Mouse (Mus musculus) C2C12 (cell line): ENCODE measurements around the gene Nyx. TPM values are rescaled to one million over a fixed set of nuclear protein-coding genes. Genes with fewer than 3 reads are reported as not detected.

ENCODE experiments used
- H3K27me3 ChIP-seq: one replicate; pipeline ENCODE4 v1.6.1; 2011; ENCODE audit not compliant: control insufficient read depth, insufficient read depth, insufficient read length
- H3K36me3 ChIP-seq: one replicate; pipeline ENCODE4 v1.6.1; 2011; ENCODE audit not compliant: control insufficient read depth, insufficient read depth
- H3K4me3 ChIP-seq: one replicate; pipeline ENCODE4 v1.5.1; 2011; ENCODE audit warnings: mild to moderate bottlenecking, control low read depth; ENCODE audit not compliant: poor library complexity, insufficient read depth, severe bottlenecking
- H3K79me2 ChIP-seq: one replicate; pipeline ENCODE4 v1.6.1; 2011; ENCODE audit not compliant: control insufficient read depth, insufficient read depth
- H3K79me3 ChIP-seq: one replicate; pipeline ENCODE4 v1.6.1; 2011; ENCODE audit warnings: low read depth, control low read depth
- H3ac ChIP-seq: one replicate; pipeline ENCODE3; 2011; ENCODE audit warnings: low read depth; ENCODE audit not compliant: control insufficient read depth, insufficient read length
- CEBPB ChIP-seq: IDR thresholded peaks from one replicate; pipeline ENCODE4 v1.6.1; 2011; ENCODE audit warnings: low read depth, mild to moderate bottlenecking, control low read depth, moderate library complexity
- CTCF ChIP-seq: IDR thresholded peaks from one replicate; pipeline ENCODE4 v1.5.1; 2011; ENCODE audit not compliant: control insufficient read depth, insufficient read depth, insufficient read length
- FOSL1 ChIP-seq: IDR thresholded peaks from one replicate; pipeline ENCODE4 v1.8.0; 2011; ENCODE audit warnings: mild to moderate bottlenecking, low read length; ENCODE audit not compliant: poor library complexity, insufficient read depth, severe bottlenecking
- MAX ChIP-seq: IDR thresholded peaks from one replicate; pipeline ENCODE4 v1.6.1; 2011; ENCODE audit warnings: mild to moderate bottlenecking, control low read depth
- MYOD1 ChIP-seq: IDR thresholded peaks from one replicate; pipeline ENCODE4 v1.6.1; 2011; ENCODE audit warnings: low read depth; ENCODE audit not compliant: control insufficient read depth, insufficient read length
- MYOG ChIP-seq: IDR thresholded peaks from one replicate; pipeline ENCODE4 v1.6.1; 2011; ENCODE audit not compliant: control insufficient read depth, insufficient read length; ENCODE audit errors: extremely low read depth
- USF1 ChIP-seq: IDR thresholded peaks from one replicate; pipeline ENCODE4 v1.6.1; 2011; ENCODE audit warnings: low read depth, mild to moderate bottlenecking, control low read depth, moderate library complexity
- polyA plus RNA-seq: library from polyadenylated mRNA; unstranded; fragments of >200 nt; fragmentation: generic; extraction: Trizol; gene quantifications from one replicate; pipeline ENCODE4 v1.2.1, GENCODE M21; 2012; ENCODE audit warnings: missing spikeins

Nyx gene
- polyA plus RNA-seq, 1 experiment: 0.01 TPM

- Histone ChIP-seq H3K27me3 (no peaks in the 10 kb centered on the region), H3ac (no peak overlapping the region), H3K79me3 (no peaks in the 10 kb centered on the region), H3K36me3 (no peaks in the 10 kb centered on the region), H3K4me3 (no peak overlapping the region), H3K79me2 (no peaks in the 10 kb centered on the region)
- TF ChIP-seq MYOG: no peak
- TF ChIP-seq MAX: no peak
- no peak for TF ChIP-seq CTCF
- no peak for TF ChIP-seq MYOD1
- no peak for TF ChIP-seq USF1
- no peak for TF ChIP-seq CEBPB
- TF ChIP-seq FOSL1: no peak
Observed at GRCm38 (mm10) chrX:13482576-13482975, 16.7 kb downstream of the Nyx start.

DNA sequence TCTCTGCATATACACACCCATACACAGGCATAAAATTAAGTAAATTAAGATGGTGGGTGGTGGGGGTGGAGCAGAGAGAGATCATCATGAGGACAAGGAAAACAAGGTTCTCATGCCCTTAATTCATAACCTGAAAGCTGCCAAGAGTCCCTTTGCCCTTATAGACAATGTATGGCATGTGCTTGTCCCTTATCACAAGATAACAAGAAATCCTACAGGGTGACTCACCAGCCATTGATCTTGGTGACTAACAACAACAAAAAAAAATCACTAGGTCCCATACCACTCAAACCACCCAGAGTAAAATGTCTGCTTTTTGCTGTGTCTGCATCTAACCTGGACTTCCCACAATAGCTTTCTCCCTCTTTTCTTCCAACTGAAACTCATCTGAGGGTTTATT lies 18.5 kb downstream of the Nyx start:
- Histone ChIP-seq H3K4me3 (no peak overlapping the region), H3K36me3 (no peaks in the 10 kb centered on the region), H3K79me2 (no peaks in the 10 kb centered on the region), H3K27me3 (no peaks in the 10 kb centered on the region), H3ac (no peak overlapping the region), H3K79me3 (no peaks in the 10 kb centered on the region)
- TF ChIP-seq MAX (no peak), CEBPB (no peak), FOSL1 (no peak), MYOD1 (no peak), MYOG (no peak), CTCF (no peak), USF1 (no peak)

GRCm38 (mm10) chrX:13489001-13489400 lies 23.1 kb downstream of the Nyx start:
- no peak overlapping the region for H3ac ChIP-seq
- no peaks in the 10 kb centered on the region for H3K79me3 ChIP-seq
- no peaks in the 10 kb centered on the region for H3K79me2 ChIP-seq
- H3K4me3 ChIP-seq: no peak overlapping the region
- TF ChIP-seq FOSL1 (no peak), USF1 (no peak), CEBPB (no peak), MYOD1 (no peak), MAX (no peak), MYOG (no peak), CTCF (no peak)
- H3K27me3 ChIP-seq: no peaks in the 10 kb centered on the region
- H3K36me3 ChIP-seq: no peaks in the 10 kb centered on the region

- no peaks in the 10 kb centered on the region for H3K79me2 ChIP-seq
- H3K36me3 ChIP-seq: no peaks in the 10 kb centered on the region
- no peaks in the 10 kb centered on the region for H3K79me3 ChIP-seq
- no peaks in the 10 kb centered on the region for H3K27me3 ChIP-seq
- TF ChIP-seq MYOD1: no peak
- no peak for TF ChIP-seq CEBPB
- no peak for TF ChIP-seq MAX
- TF ChIP-seq CTCF: no peak
- no peak for TF ChIP-seq FOSL1
- no peak for TF ChIP-seq USF1
- no peak for TF ChIP-seq MYOG
- no peak overlapping the region for H3ac ChIP-seq
- H3K4me3 ChIP-seq: no peak overlapping the region
Observed at GRCm38 (mm10) chrX:13489761-13490160, 23.9 kb downstream of the Nyx start.

DNA sequence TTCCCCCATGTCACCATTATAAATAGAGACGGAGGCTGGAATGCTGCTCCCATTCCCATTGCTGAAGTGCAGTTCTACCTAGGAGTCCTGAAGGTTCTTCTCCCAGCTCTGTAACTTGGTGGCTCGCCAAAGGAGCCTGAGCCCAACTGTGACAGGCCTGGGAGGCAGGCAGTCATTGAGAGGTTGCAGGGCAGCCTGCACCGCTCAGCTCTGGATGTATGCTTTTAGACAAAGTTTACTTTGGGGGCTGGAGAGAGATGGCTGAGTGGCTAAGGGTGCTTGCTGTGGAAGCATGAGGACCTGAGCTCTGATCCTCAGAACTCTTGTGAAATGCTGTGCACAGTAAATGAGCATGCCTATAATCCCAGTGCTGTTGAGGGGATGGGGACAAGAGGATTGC lies 25.0 kb downstream of the Nyx start:
- no peak overlapping the region for H3K4me3 ChIP-seq
- H3K79me3 ChIP-seq: no peaks in the 10 kb centered on the region
- H3ac ChIP-seq: no peak overlapping the region
- TF ChIP-seq CEBPB (no peak), FOSL1 (no peak), MAX (no peak)
- H3K79me2 ChIP-seq: no peaks in the 10 kb centered on the region
- no peaks in the 10 kb centered on the region for H3K27me3 ChIP-seq
- no peaks in the 10 kb centered on the region for H3K36me3 ChIP-seq

- no peak overlapping the region for H3ac ChIP-seq
- no peak overlapping the region for H3K4me3 ChIP-seq
- H3K36me3 ChIP-seq: no peaks in the 10 kb centered on the region
- no peaks in the 10 kb centered on the region for H3K27me3 ChIP-seq
- H3K79me3 ChIP-seq: no peaks in the 10 kb centered on the region
- no peaks in the 10 kb centered on the region for H3K79me2 ChIP-seq
- TF ChIP-seq MYOG (no peak), CEBPB (no peak)
Observed at GRCm38 (mm10) chrX:13492922-13493321, 27.0 kb downstream of the Nyx start.
